Mouse (Mus musculus) hindbrain, embryonic 15.5 days (tissue): Measurements from ENCODE around the gene Pbx3. TPM values are rescaled to one million over a fixed set of nuclear protein-coding genes. Genes with fewer than 3 reads are reported as not detected.

Experiments
- ATAC-seq: fragments of 200-750 bp; cut with Nextera tagmentation; 2 replicates; pipeline ENCODE4 v1.8.0; 2017; ENCODE audit warnings: low read depth, moderate number of reproducible peaks, moderate TSS enrichment; ENCODE audit not compliant: low FRiP score
- H3K27ac ChIP-seq: fragments of 300-500 bp; sonication (generic); replicated peaks from 2 replicates; pipeline ENCODE4 v1.5.1; 2015; ENCODE audit warnings: mild to moderate bottlenecking, inconsistent platforms
- H3K27me3 ChIP-seq: fragments of 300-500 bp; sonication (generic); 2 replicates; pipeline ENCODE4 v1.6.1; 2015; ENCODE audit warnings: control low read depth, inconsistent platforms
- H3K36me3 ChIP-seq: fragments of 300-500 bp; sonication (generic); 2 replicates; pipeline ENCODE4 v1.6.1; 2015; ENCODE audit warnings: control low read depth, inconsistent platforms
- H3K4me1 ChIP-seq: fragments of 300-500 bp; sonication (generic); replicated peaks from 2 replicates; pipeline ENCODE4 v1.6.1; 2015; ENCODE audit warnings: control low read depth, inconsistent platforms
- H3K4me2 ChIP-seq: fragments of 300-500 bp; sonication (generic); 2 replicates; pipeline ENCODE4 v1.6.1; 2015; ENCODE audit warnings: moderate library complexity, mild to moderate bottlenecking, inconsistent platforms
- H3K4me3 ChIP-seq: fragments of 300-500 bp; sonication (generic); 2 replicates; pipeline ENCODE4 v1.5.1; 2015; ENCODE audit warnings: mild to moderate bottlenecking, inconsistent platforms
- H3K9ac ChIP-seq: fragments of 300-500 bp; sonication (generic); 2 replicates; pipeline ENCODE4 v1.6.1; 2015; ENCODE audit warnings: inconsistent platforms
- H3K9me3 ChIP-seq: fragments of 300-500 bp; sonication (generic); 2 replicates; pipeline ENCODE4 v1.6.1; 2016; ENCODE audit warnings: control low read depth, inconsistent platforms
- WGBS: fragments of 180-500 bp; shearing (Covaris S2); methylation state at CpG from one replicate; pipeline ENCODE4 v1.1.7; 2015; 5-methylcytosine and 5-hydroxymethylcytosine counted together
- polyA plus RNA-seq: library from polyadenylated mRNA; unstranded; fragments of >200 nt; fragmentation: Nextera tagmentation; extraction: Ambion mirVana; gene quantifications from 2 replicates; pipeline ENCODE4 v1.2.1, GENCODE M21; 2015

Pbx3 gene
- polyA plus RNA-seq, 1 experiment from 2014 or later, result 130 TPM

DNA sequence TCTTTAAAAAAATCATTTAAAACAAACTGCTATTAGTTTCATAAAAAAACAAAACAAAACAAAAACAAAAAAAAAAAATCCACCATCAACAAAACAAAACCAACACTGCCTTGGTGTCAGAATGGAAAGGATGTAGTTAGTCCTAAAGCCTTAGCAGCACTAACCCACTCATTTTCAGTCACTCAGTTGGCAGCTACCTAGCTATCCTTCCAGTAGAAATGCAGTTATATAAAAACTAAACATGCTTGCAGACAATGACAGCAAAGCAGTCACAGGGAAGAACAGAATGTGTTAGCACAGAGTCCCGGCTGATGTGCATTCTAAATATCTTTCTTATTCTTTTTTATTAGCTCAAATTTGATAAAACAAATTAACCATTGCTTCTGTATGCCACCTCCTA lies 160.5 kb downstream of the Pbx3 start:
- Histone ChIP-seq H3K4me1 (no peaks in the 10 kb centered on the region), H3K4me2 (no peak overlapping the region), H3K9me3 (no peaks in the 10 kb centered on the region), H3K27me3 (no peaks in the 10 kb centered on the region), H3K4me3 (no peak overlapping the region), H3K9ac (no peak overlapping the region), H3K27ac (no peak overlapping the region), H3K36me3 (no peaks in the 10 kb centered on the region)
- no peak for ATAC-seq
- 87% methylated on average over 1 of the region's 1 CpGs for WGBS

DNA sequence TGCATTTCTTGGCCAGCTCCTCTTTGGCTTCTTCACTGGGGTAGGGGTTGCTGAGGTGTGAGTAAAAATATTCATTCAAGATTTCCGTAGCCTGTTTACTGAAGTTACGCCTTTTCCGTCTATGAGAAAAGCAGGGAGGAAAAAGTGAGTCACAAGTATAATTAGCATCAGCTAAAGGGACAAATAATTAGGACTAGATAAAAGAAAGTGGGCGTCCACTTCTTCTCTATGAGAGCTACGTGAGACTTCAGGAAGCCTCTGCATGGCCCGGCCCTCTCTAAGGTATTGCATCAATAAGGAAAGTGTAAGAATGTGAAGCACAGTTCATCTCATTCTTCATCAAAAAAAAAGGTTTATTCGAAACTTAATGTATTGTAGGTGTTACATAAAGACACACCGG lies 168.1 kb downstream of the Pbx3 start:
- Histone ChIP-seq H3K27me3 (no peaks in the 10 kb centered on the region), H3K4me1 (no peaks in the 10 kb centered on the region), H3K9ac (no peak overlapping the region), H3K4me3 (no peak overlapping the region), H3K4me2 (no peak overlapping the region), H3K27ac (no peak overlapping the region), H3K9me3 (no peaks in the 10 kb centered on the region), H3K36me3 (peaks cover 8% of the 10 kb centered on the region)
- 93% methylated on average over 8 of the region's 8 CpGs for WGBS
- ATAC-seq, result no peak

DNA sequence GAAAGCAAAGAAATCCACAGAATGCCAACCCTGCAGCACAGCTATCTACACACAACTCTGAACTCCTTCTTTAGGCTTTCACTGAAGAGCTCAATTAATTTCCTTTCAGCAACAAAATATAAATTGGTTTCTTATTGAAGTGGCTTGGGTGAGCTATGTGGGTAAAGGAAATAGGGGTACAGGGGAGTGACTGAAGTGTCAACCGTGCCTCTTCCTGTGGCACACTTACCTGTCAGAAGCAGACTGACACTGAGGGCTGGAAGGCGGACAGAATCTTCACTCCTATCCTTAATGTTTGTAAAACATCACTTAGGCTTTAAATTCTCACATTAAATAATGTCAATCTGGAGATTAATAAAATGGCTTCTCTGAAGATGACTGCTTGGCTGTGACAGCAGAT lies 168.6 kb downstream of the Pbx3 start:
- H3K27me3 ChIP-seq, result no peaks in the 10 kb centered on the region
- no peak overlapping the region for H3K4me3 ChIP-seq
- H3K4me2 ChIP-seq, result no peak overlapping the region
- H3K27ac ChIP-seq, result no peak overlapping the region
- H3K9ac ChIP-seq, result no peak overlapping the region
- ATAC-seq, result no peak
- H3K36me3 ChIP-seq, result peaks cover 8% of the 10 kb centered on the region
- no peaks in the 10 kb centered on the region for H3K4me1 ChIP-seq
- 94% methylated on average over 2 of the region's 2 CpGs for WGBS
- no peaks in the 10 kb centered on the region for H3K9me3 ChIP-seq

DNA sequence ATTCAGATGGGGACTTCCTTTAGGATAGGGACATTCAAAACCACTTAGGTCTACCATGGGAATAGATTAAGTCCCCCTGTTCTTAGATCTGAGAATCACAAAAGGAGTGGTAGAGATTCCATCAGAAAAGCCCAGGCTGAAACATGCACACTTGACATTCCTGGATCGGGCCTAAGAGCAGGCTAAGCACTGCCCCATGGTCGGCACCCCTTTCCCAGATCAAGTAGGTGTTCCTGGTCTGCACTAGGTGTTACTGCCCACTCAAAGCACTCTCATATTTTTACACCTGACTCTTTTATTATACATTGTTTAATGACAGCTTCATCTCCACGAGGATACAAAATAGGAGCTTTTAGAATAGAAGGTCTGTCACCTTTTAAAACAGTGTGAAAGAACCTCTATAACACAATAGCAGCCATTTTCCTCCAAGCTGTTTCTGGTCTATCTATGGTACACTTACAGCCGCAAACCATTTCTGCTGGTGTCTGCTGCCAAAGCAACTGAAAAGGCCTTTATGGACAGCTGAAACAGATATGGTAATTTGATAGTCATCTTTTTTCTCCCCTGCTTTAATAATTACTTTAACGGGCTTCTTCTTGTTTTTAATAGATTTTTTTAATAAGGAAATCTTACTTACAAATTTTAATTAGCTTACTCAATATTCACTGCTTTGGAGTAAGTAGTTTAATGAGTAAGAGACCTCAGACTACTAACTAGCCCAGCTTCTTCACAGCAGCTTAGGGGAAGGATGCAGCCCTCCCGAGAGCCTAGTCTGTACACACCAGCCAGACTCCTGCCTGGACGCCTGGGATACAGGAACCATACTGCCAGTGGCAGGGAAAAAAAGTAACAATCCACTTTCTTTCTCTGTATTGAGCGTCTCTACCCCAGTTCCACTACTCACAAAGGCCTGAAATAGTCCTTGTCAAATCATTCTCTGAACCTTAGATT lies 178.8 kb downstream of the Pbx3 start:
- no peaks in the 10 kb centered on the region for H3K9me3 ChIP-seq
- peaks cover 25% of the 10 kb centered on the region for H3K4me1 ChIP-seq
- H3K9ac ChIP-seq, result no peak overlapping the region
- peak overlapping the region; percentile 65 for H3K27ac ChIP-seq
- H3K4me3 ChIP-seq, result no peak overlapping the region
- H3K27me3 ChIP-seq, result no peaks in the 10 kb centered on the region
- ATAC-seq, result no peak
- no peak overlapping the region for H3K4me2 ChIP-seq
- WGBS, result 57% methylated on average over 8 of the region's 8 CpGs
- H3K36me3 ChIP-seq, result no peaks in the 10 kb centered on the region

DNA sequence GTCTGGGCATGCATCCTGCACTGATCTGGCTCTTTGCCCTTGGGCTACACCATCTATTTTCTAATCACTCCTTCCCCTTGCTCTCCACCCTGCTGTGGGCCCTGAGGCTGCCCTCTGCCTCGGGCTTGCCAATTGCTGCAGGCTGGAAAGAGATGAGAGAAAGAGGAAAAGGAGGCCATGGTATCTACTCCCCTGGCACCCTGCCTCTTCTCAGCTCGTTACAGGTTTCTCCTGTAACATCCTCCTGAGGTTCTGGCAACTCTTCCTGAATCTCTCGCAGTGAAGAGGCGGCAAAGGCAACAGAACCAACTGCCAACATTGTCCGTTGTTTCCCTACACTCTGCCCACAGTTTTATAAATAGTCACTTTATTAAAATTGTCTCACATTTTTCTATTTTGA lies 179.7 kb downstream of the Pbx3 start:
- peak overlapping the region; percentile 65 for H3K27ac ChIP-seq
- H3K4me1 ChIP-seq, result peaks cover 25% of the 10 kb centered on the region
- no peak for ATAC-seq
- H3K4me3 ChIP-seq, result no peak overlapping the region
- no peaks in the 10 kb centered on the region for H3K27me3 ChIP-seq
- WGBS, result 50% methylated on average over 5 of the region's 5 CpGs
- no peaks in the 10 kb centered on the region for H3K9me3 ChIP-seq
- no peaks in the 10 kb centered on the region for H3K36me3 ChIP-seq
- no peak overlapping the region for H3K9ac ChIP-seq
- H3K4me2 ChIP-seq, result no peak overlapping the region

DNA sequence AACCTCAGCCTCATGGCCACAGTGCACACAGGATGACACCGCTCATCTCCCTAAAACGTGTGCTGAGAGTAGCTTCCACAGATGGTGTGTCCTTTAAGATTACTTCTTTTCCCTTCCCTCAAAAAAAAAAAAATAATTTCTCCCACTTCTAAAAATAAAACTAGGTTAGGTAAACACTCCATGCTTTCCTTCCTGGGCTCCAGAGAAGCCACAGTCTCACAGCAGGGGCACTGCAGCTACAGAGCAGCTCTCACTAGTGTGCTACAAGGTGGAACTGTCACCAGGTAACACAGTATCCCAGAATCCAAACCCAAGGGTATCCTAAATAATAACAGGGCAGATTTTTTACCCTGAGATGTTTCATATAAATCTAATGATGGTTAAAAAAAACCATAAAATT lies 185.6 kb downstream of the Pbx3 start:
- no peak for ATAC-seq
- H3K4me3 ChIP-seq, result no peak overlapping the region
- no peak overlapping the region for H3K4me2 ChIP-seq
- H3K36me3 ChIP-seq, result no peaks in the 10 kb centered on the region
- WGBS, result 88% methylated on average over 2 of the region's 2 CpGs
- 0 out of 2 replicates have a peak, but pooled peaks cover 3% of the 10 kb centered on the region for H3K4me1 ChIP-seq
- H3K9me3 ChIP-seq, result no peaks in the 10 kb centered on the region
- H3K27me3 ChIP-seq, result no peaks in the 10 kb centered on the region
- no peak overlapping the region for H3K27ac ChIP-seq
- H3K9ac ChIP-seq, result no peak overlapping the region

DNA sequence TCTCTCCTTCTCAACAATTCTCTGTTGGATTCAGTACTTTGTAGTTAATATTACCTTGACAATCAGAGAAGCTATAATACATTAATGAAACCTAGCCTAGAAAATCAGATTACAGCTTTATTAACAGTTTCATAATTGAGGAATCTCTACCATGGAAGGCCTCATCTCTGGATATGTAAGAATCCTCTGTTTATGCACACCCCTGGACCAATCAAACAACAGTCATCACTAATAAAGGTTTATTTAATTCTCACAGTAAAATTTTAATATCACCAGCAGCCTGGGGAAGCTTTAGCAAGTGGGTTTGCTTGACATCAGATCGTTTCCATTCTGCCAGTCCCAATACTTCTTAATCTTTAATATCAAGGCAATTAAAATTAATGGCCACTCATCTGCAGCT lies 191.3 kb downstream of the Pbx3 start:
- Histone ChIP-seq H3K4me1 (peaks cover 18% of the 10 kb centered on the region), H3K4me3 (no peak overlapping the region), H3K27me3 (no peaks in the 10 kb centered on the region), H3K27ac (no peak overlapping the region), H3K36me3 (no peaks in the 10 kb centered on the region), H3K9me3 (no peaks in the 10 kb centered on the region), H3K4me2 (no peak overlapping the region), H3K9ac (no peak overlapping the region)
- 60% methylated on average over 1 of the region's 1 CpGs for WGBS
- ATAC-seq, result 0 out of 2 replicates have a peak, but pooled peaks have one; percentile 9

DNA sequence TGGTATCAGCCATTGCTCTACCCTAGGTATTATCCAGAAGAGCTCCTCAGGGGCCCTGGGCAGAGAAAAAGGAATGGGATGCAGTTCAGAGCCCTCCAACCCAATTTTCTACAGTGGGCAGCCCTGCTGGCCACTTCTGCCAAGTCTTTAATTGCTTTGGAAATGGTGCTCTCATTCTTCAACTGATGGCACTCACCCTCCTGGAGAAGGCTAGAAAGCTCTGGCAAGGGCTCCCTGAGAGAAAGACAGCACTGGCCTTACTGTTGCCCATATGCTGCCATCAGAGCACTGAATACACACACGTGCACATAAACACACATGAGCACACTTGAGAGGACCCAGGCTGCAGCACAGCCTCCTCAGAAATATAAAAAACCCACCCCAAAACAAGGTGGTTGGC lies 193.6 kb downstream of the Pbx3 start:
- 0 out of 2 replicates have a peak, but pooled peaks have one; percentile 39 for ATAC-seq
- Histone ChIP-seq H3K27me3 (no peaks in the 10 kb centered on the region), H3K4me3 (no peak overlapping the region), H3K36me3 (no peaks in the 10 kb centered on the region; the same call in 1 of the 2 replicates), H3K9me3 (no peaks in the 10 kb centered on the region), H3K4me2 (no peak overlapping the region), H3K27ac (peak overlapping the region; percentile 52), H3K9ac (no peak overlapping the region), H3K4me1 (peaks cover 38% of the 10 kb centered on the region)
- WGBS, result 56% methylated on average over 1 of the region's 1 CpGs

DNA sequence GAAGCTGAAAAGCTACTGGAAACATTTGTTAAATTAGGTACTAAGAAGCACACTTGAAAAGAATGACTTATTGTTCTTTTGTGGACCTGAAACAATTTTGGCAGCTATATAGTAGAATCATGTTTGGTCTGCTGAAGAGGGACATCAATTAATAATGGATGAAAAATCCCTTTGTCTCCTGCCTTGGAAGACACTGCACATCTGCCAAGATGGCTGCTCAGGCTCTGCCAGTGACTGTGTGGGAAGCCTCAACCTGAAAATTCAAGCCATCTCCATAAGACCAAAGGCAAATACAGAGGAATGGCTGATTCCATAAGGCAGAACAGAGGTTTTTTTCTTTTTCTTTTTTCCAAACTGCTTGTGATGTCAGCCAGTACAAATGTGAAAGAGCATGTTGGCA lies 194.3 kb downstream of the Pbx3 start:
- Histone ChIP-seq H3K9ac (no peak overlapping the region), H3K27me3 (no peaks in the 10 kb centered on the region), H3K36me3 (no peaks in the 10 kb centered on the region; the same call in 1 of the 2 replicates), H3K4me1 (peaks cover 38% of the 10 kb centered on the region), H3K27ac (peak overlapping the region; percentile 52), H3K4me3 (no peak overlapping the region), H3K4me2 (no peak overlapping the region), H3K9me3 (no peaks in the 10 kb centered on the region)
- ATAC-seq, result no peak

DNA sequence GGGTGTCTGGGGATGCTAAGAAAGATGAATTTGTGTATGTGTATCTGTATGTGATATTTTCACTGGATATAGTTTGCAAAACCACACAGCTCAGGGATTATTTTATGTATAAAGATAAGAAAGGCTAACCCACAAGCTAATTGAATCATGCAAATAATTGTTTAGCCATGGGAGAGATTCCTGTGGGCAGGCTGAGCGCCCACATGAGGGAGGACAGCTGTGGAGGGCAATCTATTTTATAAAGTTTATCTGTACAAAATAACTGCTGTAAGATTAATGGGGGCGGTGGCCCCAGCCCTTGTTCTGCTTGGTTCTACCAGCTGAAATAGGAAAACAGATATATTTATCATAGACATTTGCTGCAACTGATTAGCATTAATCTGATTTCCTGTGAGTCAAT lies 202.5 kb downstream of the Pbx3 start:
- Histone ChIP-seq H3K4me1 (peaks cover 11% of the 10 kb centered on the region), H3K27ac (no peak overlapping the region), H3K9me3 (no peaks in the 10 kb centered on the region), H3K4me2 (no peak overlapping the region), H3K9ac (no peak overlapping the region), H3K36me3 (peaks cover 15% of the 10 kb centered on the region), H3K27me3 (no peaks in the 10 kb centered on the region), H3K4me3 (no peak overlapping the region)
- 90% methylated on average over 2 of the region's 2 CpGs for WGBS
- no peak for ATAC-seq

DNA sequence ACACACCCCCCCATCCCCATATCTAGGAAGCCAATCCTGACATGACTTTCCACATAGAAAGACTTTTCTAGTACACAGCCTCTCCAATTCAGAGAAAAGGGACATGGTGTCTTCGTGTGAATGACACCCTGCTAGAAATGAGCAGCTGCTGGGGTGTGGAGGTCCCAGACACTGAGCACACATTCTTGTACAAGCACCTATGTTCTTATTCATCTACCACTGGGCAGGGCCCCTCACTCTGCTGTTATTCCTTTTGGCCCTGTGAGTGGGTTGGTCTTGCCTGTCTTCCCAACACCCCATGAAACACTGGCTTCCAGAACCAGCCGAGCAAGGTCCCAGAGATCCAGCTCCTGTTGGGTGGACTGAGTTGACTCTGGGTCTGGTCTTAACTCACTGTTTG lies 203.3 kb downstream of the Pbx3 start:
- ATAC-seq, result no peak
- no peak overlapping the region for H3K27ac ChIP-seq
- H3K9ac ChIP-seq, result no peak overlapping the region
- 0 out of 2 replicates have a peak, but pooled peaks cover 6% of the 10 kb centered on the region for H3K4me1 ChIP-seq
- peaks cover 15% of the 10 kb centered on the region for H3K36me3 ChIP-seq
- no peak overlapping the region for H3K4me3 ChIP-seq
- no peaks in the 10 kb centered on the region for H3K27me3 ChIP-seq
- 90% methylated on average over 2 of the region's 2 CpGs for WGBS
- no peaks in the 10 kb centered on the region for H3K9me3 ChIP-seq
- no peak overlapping the region for H3K4me2 ChIP-seq

DNA sequence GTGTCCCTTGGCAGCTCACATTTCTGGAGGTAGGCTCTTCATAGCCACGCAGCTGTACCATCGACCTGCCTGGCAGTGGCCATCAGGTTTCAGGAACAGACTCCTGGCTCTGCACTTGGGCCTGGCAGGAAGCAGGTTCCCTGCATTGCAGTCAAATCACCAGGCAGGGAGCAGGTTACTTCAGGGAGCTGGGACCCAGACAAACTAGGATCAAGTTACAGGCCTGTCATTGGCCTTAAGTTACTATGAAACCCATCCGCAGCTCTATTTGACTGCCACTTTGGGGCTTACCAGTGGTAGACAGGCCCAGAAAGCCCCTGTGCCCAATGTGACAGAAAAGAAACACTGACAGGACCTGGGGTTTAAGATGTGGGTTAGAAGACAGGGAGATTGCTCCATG lies 204.8 kb downstream of the Pbx3 start:
- H3K27ac ChIP-seq, result 0 out of 2 replicates have a peak overlapping the region, but pooled peaks have one; percentile 0
- 67% methylated on average over 3 of the region's 3 CpGs for whole genome bisulfite sequencing
- no peak for ATAC-seq

More for the DNA sequence above, 204.8 kb downstream of the Pbx3 start:
- no peak overlapping the region for H3K4me2 ChIP-seq
- H3K9ac ChIP-seq, result no peak overlapping the region
- no peaks in the 10 kb centered on the region for H3K9me3 ChIP-seq
- no peak overlapping the region for H3K4me3 ChIP-seq
- 0 out of 2 replicates have a peak, but pooled peaks cover 2% of the 10 kb centered on the region for H3K4me1 ChIP-seq
- peaks cover 15% of the 10 kb centered on the region for H3K36me3 ChIP-seq
- no peaks in the 10 kb centered on the region for H3K27me3 ChIP-seq
